Mouse (Mus musculus): ENCODE data around the gene Tbl1x. TPM values are rescaled to one million over a fixed set of nuclear protein-coding genes. Genes with fewer than 3 reads are reported as not detected.
A peak's percentile ranks its signal among the peaks of the same experiment; 100 is the strongest.

Tbl1x gene
- 14.5 and 15.3 TPM in 2 replicates for polyA plus RNA-seq (2015; fragmentation: Nextera tagmentation; extraction: Ambion mirVana)

DNA sequence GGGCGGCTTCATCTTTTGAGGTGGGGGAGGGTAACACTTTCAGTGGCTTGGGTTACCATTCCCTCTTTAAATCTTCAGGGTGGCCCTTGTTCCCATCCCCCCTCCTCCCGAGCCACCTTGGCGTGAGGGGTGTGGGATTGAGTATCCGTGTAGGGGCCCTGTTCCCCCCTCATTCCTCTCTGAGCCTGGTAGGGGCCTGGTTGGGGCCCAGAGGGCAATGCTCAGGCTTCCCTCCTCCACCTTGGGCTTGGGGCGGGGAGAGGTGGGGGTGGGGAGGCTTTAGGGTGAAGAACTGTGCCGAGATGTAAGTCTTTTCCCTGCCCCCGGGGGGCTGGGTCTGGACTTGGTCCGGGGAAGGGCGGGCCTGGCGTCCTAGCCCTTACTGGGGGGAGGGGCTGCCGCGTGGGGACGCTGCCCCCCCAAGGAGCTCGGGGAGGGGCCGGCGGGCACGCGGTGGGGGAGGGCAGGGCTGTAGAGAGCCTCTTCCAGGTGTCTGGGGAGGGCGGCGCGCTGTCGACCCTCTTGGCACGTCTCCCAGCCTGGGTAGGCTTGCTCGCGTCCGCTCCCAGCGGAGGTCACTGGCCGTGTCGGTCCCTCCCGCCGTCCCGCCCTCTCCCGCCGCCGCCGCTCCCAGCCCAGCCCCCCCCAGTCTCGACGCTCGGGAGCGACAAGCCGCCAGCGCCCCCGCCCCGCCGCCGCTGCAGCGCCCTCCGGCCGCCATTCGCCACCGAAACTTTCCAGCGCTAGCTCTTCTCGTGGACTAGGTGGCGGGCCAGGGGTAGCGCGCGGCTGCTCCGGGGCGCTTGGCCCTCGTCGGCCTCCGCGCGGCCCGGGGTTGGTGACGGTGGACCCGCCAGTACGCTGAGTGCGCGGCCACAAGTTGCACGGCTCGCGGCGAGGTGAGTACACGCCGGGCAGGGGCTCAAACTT lies at the start of gene Tbl1x:
TSS of gene Tbl1x (plus strand) at position 643 of the 930 bp plus-strand sequence.
- peak within 1 kb of the TSS; percentile 71 for H3K4me2 ChIP-seq (ENCODE audit: low read depth, low read length)
- 22% methylated on average over 60 of the region's 76 CpGs for WGBS (ENCODE audit: insufficient replicate concordance)
- H3K9ac ChIP-seq (ENCODE audit: low read depth, low read length): peak within 1 kb of the TSS; percentile 68
- ATAC-seq (ENCODE audit: low read depth): peak; percentile 78
- H3K9me3 ChIP-seq (replicated peaks; ENCODE audit: control insufficient read depth, low read length): no peaks in the 10 kb centered on the region
- H3K27ac ChIP-seq (ENCODE audit: low read length): peak within 1 kb of the TSS; percentile 74
- H3K36me3 ChIP-seq (ENCODE audit: control insufficient read depth, insufficient read depth): no peaks in the 10 kb centered on the region
- no peaks in the 10 kb centered on the region for H3K27me3 ChIP-seq (ENCODE audit: control insufficient read depth, insufficient read depth, low read depth, low read length)
- H3K4me1 ChIP-seq (ENCODE audit: control insufficient read depth, low read depth, low read length): peaks cover 8% of the 10 kb centered on the region
- peak within 1 kb of the TSS; percentile 70 for H3K4me3 ChIP-seq (ENCODE audit: low read depth, low read length)

DNA sequence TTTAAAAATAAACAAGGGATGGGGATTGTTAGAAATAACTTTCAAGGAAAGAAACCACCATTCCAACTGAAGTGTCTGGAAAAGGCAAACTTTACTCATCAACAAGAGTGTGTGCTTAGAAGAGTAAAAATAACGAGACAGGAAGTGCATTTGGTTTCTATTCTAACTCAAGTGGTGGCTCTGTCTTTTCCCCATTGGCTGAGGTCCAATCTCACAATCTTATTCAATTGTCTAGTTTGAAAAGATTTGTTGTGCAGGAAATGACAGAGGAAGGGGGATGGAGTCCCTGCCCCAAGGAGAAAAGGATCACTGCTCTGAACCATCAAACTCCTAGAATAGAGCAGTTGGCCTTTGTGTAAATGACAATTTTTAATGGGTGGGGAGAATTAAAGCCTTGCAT lies 41.6 kb upstream of the Tbl1x start:
- no peak for ATAC-seq (ENCODE audit: low read depth)
- Histone ChIP-seq H3K4me1 (ENCODE audit: control insufficient read depth, low read depth, low read length) (no peaks in the 10 kb centered on the region), H3K9me3 (replicated peaks; ENCODE audit: control insufficient read depth, low read length) (no peaks in the 10 kb centered on the region), H3K27ac (ENCODE audit: low read length) (no peak overlapping the region), H3K36me3 (ENCODE audit: control insufficient read depth, insufficient read depth) (no peaks in the 10 kb centered on the region), H3K27me3 (ENCODE audit: control insufficient read depth, insufficient read depth, low read depth, low read length) (no peaks in the 10 kb centered on the region), H3K4me2 (ENCODE audit: low read depth, low read length) (no peak overlapping the region), H3K4me3 (ENCODE audit: low read depth, low read length) (no peak overlapping the region), H3K9ac (ENCODE audit: low read depth, low read length) (no peak overlapping the region)
- 27% methylated on average over 1 of the region's 1 CpGs for WGBS (ENCODE audit: insufficient replicate concordance)

DNA sequence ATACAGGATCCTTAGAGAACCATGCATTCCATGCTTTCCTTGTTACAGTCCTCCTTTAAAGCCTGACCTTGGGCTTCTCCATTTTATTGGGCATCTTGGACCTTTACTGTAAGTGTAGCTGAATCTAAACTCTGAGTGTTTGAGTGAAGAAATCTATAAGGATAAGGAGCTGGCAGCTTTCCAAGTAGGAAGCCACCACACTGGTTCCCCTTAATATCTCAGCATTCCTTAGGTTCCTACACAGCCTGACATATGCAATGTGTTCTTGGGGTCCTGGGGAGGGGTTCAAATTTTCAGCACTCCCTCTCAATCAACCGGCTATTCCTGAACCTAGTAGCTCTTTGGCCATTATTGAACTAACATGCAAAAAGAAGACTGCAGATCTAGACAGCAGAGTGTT lies 38.0 kb upstream of the Tbl1x start:
- Histone ChIP-seq H3K27me3 (ENCODE audit: control insufficient read depth, insufficient read depth, low read depth, low read length) (no peaks in the 10 kb centered on the region), H3K27ac (ENCODE audit: low read length) (no peak overlapping the region), H3K4me2 (ENCODE audit: low read depth, low read length) (no peak overlapping the region), H3K4me3 (ENCODE audit: low read depth, low read length) (no peak overlapping the region), H3K36me3 (ENCODE audit: control insufficient read depth, insufficient read depth) (no peaks in the 10 kb centered on the region), H3K4me1 (ENCODE audit: control insufficient read depth, low read depth, low read length) (no peaks in the 10 kb centered on the region), H3K9me3 (replicated peaks; ENCODE audit: control insufficient read depth, low read length) (no peaks in the 10 kb centered on the region), H3K9ac (ENCODE audit: low read depth, low read length) (no peak overlapping the region)
- no peak for ATAC-seq (ENCODE audit: low read depth)
- WGBS (ENCODE audit: insufficient replicate concordance): 71% methylated on average over 1 of the region's 1 CpGs

DNA sequence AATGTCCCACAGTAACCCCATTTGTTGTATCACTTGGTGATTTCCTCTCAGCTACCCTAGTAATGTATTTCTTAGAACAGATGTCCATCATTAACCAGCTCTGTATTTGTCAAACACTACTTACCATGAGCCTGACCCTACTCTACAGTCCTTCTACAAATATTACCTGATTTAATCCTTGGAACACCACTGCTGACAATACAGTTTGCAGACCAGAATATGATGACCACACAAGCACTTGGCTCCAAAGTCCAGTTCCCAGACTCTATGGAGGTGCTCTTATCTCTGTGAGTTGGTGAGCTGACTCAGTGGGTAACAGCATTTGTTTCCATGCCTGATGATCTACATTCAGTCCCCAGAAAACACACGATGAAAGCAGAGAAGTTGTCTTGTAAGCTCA lies 37.3 kb upstream of the Tbl1x start:
- no peak overlapping the region for H3K9ac ChIP-seq (ENCODE audit: low read depth, low read length)
- 47% methylated on average over 1 of the region's 1 CpGs for WGBS (ENCODE audit: insufficient replicate concordance)
- peak; percentile 88 for ATAC-seq (ENCODE audit: low read depth)

DNA sequence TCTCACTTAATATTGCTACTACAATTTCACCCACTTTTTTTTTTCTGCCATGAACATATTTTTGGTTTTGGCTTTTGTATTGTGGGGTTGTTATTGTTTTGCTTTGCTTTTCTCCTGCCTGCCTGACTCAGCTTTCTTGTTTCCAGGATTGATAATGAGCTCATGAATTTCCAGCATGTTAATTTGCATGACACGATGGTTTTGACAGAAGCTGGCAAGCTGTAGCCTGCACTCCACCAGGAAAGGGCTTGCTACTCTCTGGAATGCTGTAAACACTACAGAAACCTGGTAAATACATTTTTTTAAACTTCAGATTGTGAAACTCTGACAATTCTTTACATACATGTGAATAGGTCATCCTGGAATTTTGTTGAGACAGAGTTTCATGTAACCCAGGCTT lies 36.3 kb upstream of the Tbl1x start:
- no peak for ATAC-seq (ENCODE audit: low read depth)
- Histone ChIP-seq H3K36me3 (ENCODE audit: control insufficient read depth, insufficient read depth) (no peaks in the 10 kb centered on the region), H3K4me3 (ENCODE audit: low read depth, low read length) (no peak overlapping the region), H3K4me1 (ENCODE audit: control insufficient read depth, low read depth, low read length) (no peaks in the 10 kb centered on the region), H3K27ac (ENCODE audit: low read length) (no peak overlapping the region), H3K9me3 (replicated peaks; ENCODE audit: control insufficient read depth, low read length) (no peaks in the 10 kb centered on the region), H3K9ac (ENCODE audit: low read depth, low read length) (no peak overlapping the region), H3K27me3 (ENCODE audit: control insufficient read depth, insufficient read depth, low read depth, low read length) (no peaks in the 10 kb centered on the region), H3K4me2 (ENCODE audit: low read depth, low read length) (no peak overlapping the region)
- 22% methylated on average over 1 of the region's 1 CpGs for WGBS (ENCODE audit: insufficient replicate concordance)

More for the DNA sequence above, 37.3 kb upstream of the Tbl1x start:
- Histone ChIP-seq H3K36me3 (ENCODE audit: control insufficient read depth, insufficient read depth) (no peaks in the 10 kb centered on the region), H3K27me3 (ENCODE audit: control insufficient read depth, insufficient read depth, low read depth, low read length) (no peaks in the 10 kb centered on the region), H3K9me3 (replicated peaks; ENCODE audit: control insufficient read depth, low read length) (no peaks in the 10 kb centered on the region), H3K4me2 (ENCODE audit: low read depth, low read length) (no peak overlapping the region), H3K4me3 (ENCODE audit: low read depth, low read length) (no peak overlapping the region), H3K4me1 (ENCODE audit: control insufficient read depth, low read depth, low read length) (no peaks in the 10 kb centered on the region), H3K27ac (ENCODE audit: low read length) (no peak overlapping the region)

DNA sequence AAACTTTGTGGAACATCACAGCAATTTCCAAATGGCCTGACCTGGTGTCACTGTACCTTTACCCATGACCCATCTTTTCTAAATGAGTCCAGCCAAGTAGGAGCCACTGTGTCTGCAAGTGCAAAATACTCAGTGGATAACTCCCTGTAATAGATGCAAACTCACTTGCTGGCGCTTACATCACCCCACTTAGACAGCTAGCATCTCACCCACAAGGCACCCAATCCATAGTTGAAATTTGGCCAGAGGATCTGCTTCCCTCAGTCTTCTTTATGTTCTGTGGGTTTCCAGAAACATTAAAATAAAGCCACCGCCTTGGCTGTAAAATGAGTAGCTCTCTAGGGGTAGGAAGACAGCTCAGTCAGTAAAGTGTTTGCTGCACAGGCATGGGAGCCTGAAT lies 33.3 kb upstream of the Tbl1x start:
- no peaks in the 10 kb centered on the region for H3K9me3 ChIP-seq (replicated peaks; ENCODE audit: control insufficient read depth, low read length)
- H3K4me1 ChIP-seq (ENCODE audit: control insufficient read depth, low read depth, low read length): no peaks in the 10 kb centered on the region
- no peak overlapping the region for H3K4me2 ChIP-seq (ENCODE audit: low read depth, low read length)
- 52% methylated on average over 2 of the region's 2 CpGs for WGBS (ENCODE audit: insufficient replicate concordance)
- no peak overlapping the region for H3K4me3 ChIP-seq (ENCODE audit: low read depth, low read length)
- H3K9ac ChIP-seq (ENCODE audit: low read depth, low read length): no peak overlapping the region
- no peaks in the 10 kb centered on the region for H3K36me3 ChIP-seq (ENCODE audit: control insufficient read depth, insufficient read depth)
- no peak for ATAC-seq (ENCODE audit: low read depth)
- H3K27ac ChIP-seq (ENCODE audit: low read length): no peak overlapping the region
- H3K27me3 ChIP-seq (ENCODE audit: control insufficient read depth, insufficient read depth, low read depth, low read length): no peaks in the 10 kb centered on the region

DNA sequence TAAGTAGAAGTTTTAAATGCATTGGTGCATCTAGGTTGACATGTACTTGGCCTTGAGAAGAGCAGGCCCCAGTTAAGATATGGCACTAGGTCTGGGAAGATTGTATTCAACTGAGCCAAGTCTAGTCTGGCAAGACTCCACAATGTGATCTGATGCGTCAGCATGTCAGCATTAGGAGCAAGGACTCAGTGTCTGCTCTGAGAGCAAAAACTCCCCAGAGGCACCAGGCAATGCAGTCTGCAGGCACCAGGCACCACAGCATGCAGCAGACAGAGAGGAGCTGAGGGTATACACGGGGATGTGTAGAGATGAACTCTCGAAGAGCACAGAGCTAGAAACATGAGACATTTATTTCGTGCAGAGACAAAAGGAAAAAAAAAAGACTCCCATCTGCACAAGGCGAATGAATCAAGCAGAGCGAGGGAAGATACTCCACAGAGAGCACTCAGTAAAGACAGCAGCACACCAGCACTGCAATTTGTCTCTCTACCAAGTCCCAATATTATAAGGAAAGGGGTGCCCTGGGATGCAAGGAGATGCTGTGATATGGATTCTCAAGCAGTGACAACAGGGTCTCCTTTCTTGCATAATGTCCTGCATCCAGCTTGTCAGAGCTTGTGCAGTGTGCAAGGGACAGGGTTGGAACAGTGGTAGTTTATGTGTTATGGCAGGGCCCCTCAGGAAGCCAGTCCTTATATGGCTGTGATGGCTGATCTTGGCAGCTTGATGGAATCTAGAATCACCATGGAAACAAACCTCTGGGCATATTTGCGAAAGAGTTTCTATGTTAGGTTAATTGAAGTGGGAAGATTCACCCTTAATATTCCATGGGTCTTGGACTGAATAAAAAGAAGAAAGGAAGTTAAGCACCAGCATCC lies 22.7 kb upstream of the Tbl1x start:
- Histone ChIP-seq H3K36me3 (ENCODE audit: control insufficient read depth, insufficient read depth) (no peaks in the 10 kb centered on the region), H3K9me3 (replicated peaks; ENCODE audit: control insufficient read depth, low read length) (no peaks in the 10 kb centered on the region), H3K9ac (ENCODE audit: low read depth, low read length) (no peak overlapping the region), H3K27ac (ENCODE audit: low read length) (no peak overlapping the region), H3K27me3 (ENCODE audit: control insufficient read depth, insufficient read depth, low read depth, low read length) (no peaks in the 10 kb centered on the region), H3K4me2 (ENCODE audit: low read depth, low read length) (no peak overlapping the region), H3K4me1 (ENCODE audit: control insufficient read depth, low read depth, low read length) (no peaks in the 10 kb centered on the region), H3K4me3 (ENCODE audit: low read depth, low read length) (no peak overlapping the region)
- 52% methylated on average over 7 of the region's 7 CpGs for WGBS (ENCODE audit: insufficient replicate concordance)
- ATAC-seq (ENCODE audit: low read depth): no peak

DNA sequence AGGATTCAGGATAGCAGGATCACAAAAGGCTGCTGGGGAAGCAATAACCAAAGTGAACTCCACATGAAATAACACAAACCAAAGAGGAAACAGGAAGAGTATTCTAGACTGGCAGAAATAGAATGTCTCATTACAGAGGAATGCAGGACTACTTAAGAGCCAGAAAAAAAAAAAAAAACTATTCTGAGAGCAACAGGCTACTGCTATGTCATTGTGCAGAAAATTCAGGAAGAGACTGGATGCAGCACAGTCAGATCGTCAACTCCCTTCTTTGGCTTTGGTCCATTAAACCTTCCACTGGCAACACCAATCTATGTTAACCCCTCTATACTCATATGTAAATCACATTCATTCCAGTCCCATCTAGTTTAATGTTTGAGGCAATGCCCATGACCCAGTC lies 20.7 kb upstream of the Tbl1x start:
- WGBS (ENCODE audit: insufficient replicate concordance): 57% methylated on average over 1 of the region's 1 CpGs
- H3K9me3 ChIP-seq (replicated peaks; ENCODE audit: control insufficient read depth, low read length): no peaks in the 10 kb centered on the region
- no peak overlapping the region for H3K27ac ChIP-seq (ENCODE audit: low read length)
- no peak overlapping the region for H3K4me2 ChIP-seq (ENCODE audit: low read depth, low read length)
- no peak for ATAC-seq (ENCODE audit: low read depth)
- H3K27me3 ChIP-seq (ENCODE audit: control insufficient read depth, insufficient read depth, low read depth, low read length): no peaks in the 10 kb centered on the region
- H3K4me3 ChIP-seq (ENCODE audit: low read depth, low read length): no peak overlapping the region
- no peak overlapping the region for H3K9ac ChIP-seq (ENCODE audit: low read depth, low read length)
- no peaks in the 10 kb centered on the region for H3K4me1 ChIP-seq (ENCODE audit: control insufficient read depth, low read depth, low read length)
- no peaks in the 10 kb centered on the region for H3K36me3 ChIP-seq (ENCODE audit: control insufficient read depth, insufficient read depth)
